Mouse (Mus musculus) heart, embryonic 14.5 days (tissue): Measurements from ENCODE around the gene Ralgapa2. TPM values are rescaled to one million over a fixed set of nuclear protein-coding genes. Genes with fewer than 3 reads are reported as not detected.

Experiments
- ATAC-seq: fragments of 200-750 bp; cut with Nextera tagmentation; 2 replicates; pipeline ENCODE4 v1.8.0; 2017; ENCODE audit warnings: low read depth, moderate TSS enrichment; ENCODE audit not compliant: insufficient number of reproducible peaks, insufficient read depth, low FRiP score
- H3K27ac ChIP-seq, 2 experiments: fragments of 200-500 bp in 1 of 2; fragments of 300-500 bp in 1 of 2; sonication (generic) in 1 of 2; replicated peaks in 1 of 2; 2 replicates each; pipeline ENCODE4 v1.5.1; 2012 to 2014; ENCODE audit warnings: low read depth in 2 of 2, low read length in 2 of 2, control low read depth in 1 of 2, mild to moderate bottlenecking in 1 of 2, mixed read lengths in 1 of 2; ENCODE audit not compliant: control insufficient read depth in 1 of 2, insufficient read depth in 1 of 2
- H3K27me3 ChIP-seq: fragments of 300-500 bp; sonication (generic); 2 replicates; pipeline ENCODE4 v1.6.1; 2014; ENCODE audit warnings: mild to moderate bottlenecking, low read length, control low read depth; ENCODE audit not compliant: control insufficient read depth, insufficient read depth
- H3K36me3 ChIP-seq: fragments of 300-500 bp; sonication (generic); 2 replicates; pipeline ENCODE4 v1.6.1; 2014; ENCODE audit warnings: mild to moderate bottlenecking, control low read depth, low read length, mixed read lengths; ENCODE audit not compliant: control insufficient read depth, insufficient read depth
- H3K4me1 ChIP-seq, 2 experiments: fragments of 200-500 bp in 1 of 2; fragments of 300-500 bp in 1 of 2; sonication (generic) in 1 of 2; 2 replicates each; pipeline ENCODE4 v1.6.1; 2012 to 2014; ENCODE audit warnings: low read length in 2 of 2, control low read depth in 1 of 2, mixed read lengths in 1 of 2; ENCODE audit not compliant: control insufficient read depth in 2 of 2, insufficient read depth in 2 of 2
- H3K4me2 ChIP-seq: fragments of 300-500 bp; sonication (generic); 2 replicates; pipeline ENCODE4 v1.6.1; 2014; ENCODE audit warnings: mild to moderate bottlenecking, low read length
- H3K4me3 ChIP-seq, 2 experiments: fragments of 200-500 bp in 1 of 2; fragments of 300-500 bp in 1 of 2; sonication (generic) in 1 of 2; 2 replicates each; pipeline ENCODE4 v1.5.1; 2012 to 2014; ENCODE audit warnings: low read length in 2 of 2, mild to moderate bottlenecking in 2 of 2, control low read depth in 1 of 2, low read depth in 1 of 2, moderate library complexity in 1 of 2; ENCODE audit not compliant: control insufficient read depth in 1 of 2, insufficient read depth in 1 of 2
- H3K9ac ChIP-seq: fragments of 300-500 bp; sonication (generic); 2 replicates; pipeline ENCODE4 v1.6.1; 2014; ENCODE audit warnings: mild to moderate bottlenecking, low read length
- H3K9me3 ChIP-seq: fragments of 300-500 bp; sonication (generic); 2 replicates; pipeline ENCODE4 v1.6.1; 2016; ENCODE audit warnings: low read length, control low read depth; ENCODE audit not compliant: control insufficient read depth
- WGBS: fragments of 180-500 bp; shearing (Covaris S2); extraction: QIAGEN DNeasy Blood & Tissue Kit; methylation state at CpG from one replicate; pipeline ENCODE4 v1.1.7; 2014; 5-methylcytosine and 5-hydroxymethylcytosine counted together
- polyA plus RNA-seq: library from polyadenylated mRNA; unstranded; fragments of >200 nt; fragmentation: Nextera tagmentation; extraction: Ambion mirVana; gene quantifications from 2 replicates; pipeline ENCODE4 v1.2.1, GENCODE M21; 2014

Gene Ralgapa2
- 11.0 and 13.0 TPM in 2 replicates for polyA plus RNA-seq

DNA sequence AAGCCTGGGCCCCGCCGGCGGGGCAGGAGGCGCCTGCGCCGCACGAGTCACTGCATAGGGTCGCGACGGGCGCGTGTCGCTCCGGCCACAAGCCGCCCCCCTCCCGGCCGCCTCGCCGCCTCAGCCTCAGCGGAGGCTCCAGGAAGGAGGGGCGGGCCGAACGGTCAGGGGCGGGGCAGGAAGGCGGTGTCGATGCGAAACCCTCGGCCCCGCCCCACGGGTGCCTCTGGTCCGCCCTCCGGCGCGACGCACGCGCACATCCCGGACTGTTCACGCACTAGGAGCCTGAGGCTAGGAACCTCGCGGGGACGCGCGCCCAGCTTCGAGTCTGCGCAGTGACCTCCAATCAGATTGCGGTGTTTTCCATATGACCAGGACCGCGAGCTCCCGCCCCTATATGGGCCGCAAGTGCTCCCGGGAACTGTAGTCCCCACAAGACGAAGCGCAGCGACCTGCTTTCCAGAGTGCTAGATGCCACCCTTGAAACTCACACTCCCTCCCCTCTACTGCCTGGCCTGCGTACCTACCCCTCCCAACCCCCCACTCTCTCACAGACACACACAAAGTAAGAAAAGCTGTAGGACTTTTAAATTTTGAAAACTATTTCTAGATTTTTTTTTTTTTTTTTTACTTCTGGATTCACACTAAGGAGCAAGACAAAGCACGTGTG, at the start of gene Ralgapa2:
Gene Ralgapa2 (minus strand): TSS at position 434 of the 670 bp plus-strand sequence.
- no peaks in the 10 kb centered on the region for H3K27me3 ChIP-seq
- H3K27ac ChIP-seq = peak within 1 kb of the TSS; percentile 27 to 75
- no peaks in the 10 kb centered on the region for H3K36me3 ChIP-seq
- peak within 1 kb of the TSS; percentile 62 to 94 for H3K4me3 ChIP-seq
- peak; percentile 100 for ATAC-seq
- peak within 1 kb of the TSS; percentile 79 for H3K4me2 ChIP-seq
- peak within 1 kb of the TSS; percentile 96 for H3K9ac ChIP-seq
- H3K9me3 ChIP-seq = no peaks in the 10 kb centered on the region
- under 1% methylated on average over 54 of the region's 57 CpGs for WGBS
- H3K4me1 ChIP-seq = peaks cover 5 to 17% of the 10 kb centered on the region in 2 experiments

DNA sequence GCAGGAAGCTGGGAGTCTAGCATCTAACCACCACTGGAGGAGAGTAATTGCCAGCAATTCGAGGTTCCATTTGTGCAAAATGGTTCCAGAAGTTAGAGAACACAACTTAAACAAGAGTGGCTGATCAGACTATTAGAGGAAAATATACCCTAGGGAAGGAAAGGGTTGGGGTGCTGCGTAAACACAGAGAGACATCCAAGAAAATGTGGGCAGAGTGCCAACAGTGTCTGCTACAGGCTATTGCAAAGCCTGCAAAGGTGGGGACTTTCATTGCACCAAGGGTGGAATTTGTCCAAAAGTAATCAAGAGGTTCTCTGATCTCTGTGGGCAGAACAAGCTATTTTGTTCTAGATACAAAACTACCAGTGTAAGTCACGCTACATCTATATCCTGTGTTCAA, 49.4 kb upstream of the Ralgapa2 start:
- no peak overlapping the region for H3K27ac ChIP-seq
- no peak overlapping the region for H3K4me2 ChIP-seq

DNA sequence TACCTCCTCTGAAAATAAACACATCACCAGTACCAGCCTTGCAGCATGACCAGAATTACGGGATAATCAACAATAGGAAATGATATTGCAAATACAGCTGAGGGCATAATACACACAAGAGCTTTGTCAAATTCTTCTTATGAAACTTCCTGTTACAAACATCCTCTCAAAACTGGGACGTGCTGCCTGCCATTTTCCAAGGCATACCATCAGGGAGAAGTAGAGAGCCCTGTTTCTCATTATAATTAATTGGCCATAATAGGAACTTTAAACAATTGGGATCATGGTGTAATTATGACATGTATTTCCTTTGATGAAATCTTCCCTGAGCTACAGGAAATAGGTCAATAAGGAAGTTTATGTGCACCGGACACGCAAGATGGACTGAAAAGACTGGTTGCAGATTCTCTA, 48.5 kb upstream of the Ralgapa2 start:
- WGBS = 64% methylated on average over 4 of the region's 4 CpGs
- H3K9me3 ChIP-seq = no peaks in the 10 kb centered on the region
- H3K4me2 ChIP-seq = no peak overlapping the region
- no peak overlapping the region for H3K4me3 ChIP-seq
- no peaks in the 10 kb centered on the region for H3K36me3 ChIP-seq
- H3K9ac ChIP-seq = no peak overlapping the region
- no peaks in the 10 kb centered on the region for H3K4me1 ChIP-seq
- no peaks in the 10 kb centered on the region for H3K27me3 ChIP-seq
- H3K27ac ChIP-seq = no peak overlapping the region
- no peak for ATAC-seq

More for the DNA sequence above, 49.4 kb upstream of the Ralgapa2 start:
- Histone ChIP-seq H3K9me3 (no peaks in the 10 kb centered on the region), H3K4me3 (no peak overlapping the region), H3K4me1 (no peaks in the 10 kb centered on the region), H3K36me3 (no peaks in the 10 kb centered on the region), H3K27me3 (no peaks in the 10 kb centered on the region), H3K9ac (no peak overlapping the region)
- WGBS = 60% methylated on average over 3 of the region's 3 CpGs
- ATAC-seq = no peak

DNA sequence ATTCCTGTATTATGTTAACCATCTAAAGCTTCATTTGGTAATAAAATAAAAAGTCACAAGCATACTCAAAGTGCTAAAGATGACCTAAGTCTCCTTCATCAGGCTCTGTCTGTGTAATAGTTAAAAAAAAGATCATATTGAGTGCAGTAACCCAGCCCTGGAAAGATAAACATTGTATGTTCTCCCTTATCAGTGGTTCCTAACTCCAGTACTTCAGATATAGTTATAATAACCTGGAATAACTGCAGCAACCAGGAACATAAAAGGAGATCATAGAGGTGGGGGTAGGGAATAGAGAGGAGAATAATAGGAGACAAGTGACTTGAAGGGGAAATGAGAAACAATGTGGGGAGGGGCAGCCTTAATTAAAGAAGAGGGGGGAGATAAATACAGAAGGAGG, 44.0 kb upstream of the Ralgapa2 start:
- Histone ChIP-seq H3K27ac (no peak overlapping the region), H3K9ac (no peak overlapping the region), H3K9me3 (no peaks in the 10 kb centered on the region), H3K4me2 (no peak overlapping the region), H3K4me1 (no peaks in the 10 kb centered on the region; a peak in 1 of 4 replicates), H3K36me3 (no peaks in the 10 kb centered on the region), H3K4me3 (no peak overlapping the region), H3K27me3 (no peaks in the 10 kb centered on the region)
- ATAC-seq = no peak

DNA sequence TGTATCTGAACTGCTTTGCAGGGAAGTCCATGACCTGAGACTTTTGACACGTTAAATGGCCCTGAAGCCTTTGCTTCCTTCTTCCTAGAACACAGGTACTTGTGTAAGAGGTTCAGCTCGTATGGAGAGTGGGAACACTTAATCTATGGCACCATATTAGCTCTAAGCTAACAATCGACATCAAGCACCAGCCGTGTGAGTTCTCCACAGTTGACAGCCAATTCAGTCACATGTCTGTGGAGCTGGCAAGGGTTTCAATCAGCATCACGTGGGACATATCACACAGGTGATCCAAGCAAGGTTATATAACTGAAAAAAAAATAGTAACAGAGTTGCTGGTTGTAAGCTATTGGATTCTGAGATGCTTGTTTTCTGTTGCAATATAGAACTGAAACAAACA, 43.2 kb upstream of the Ralgapa2 start:
- Histone ChIP-seq H3K9me3 (no peaks in the 10 kb centered on the region), H3K27me3 (no peaks in the 10 kb centered on the region), H3K27ac (no peak overlapping the region), H3K4me2 (no peak overlapping the region), H3K4me3 (no peak overlapping the region), H3K9ac (no peak overlapping the region), H3K36me3 (no peaks in the 10 kb centered on the region), H3K4me1 (no peaks in the 10 kb centered on the region; a peak in 1 of 4 replicates)
- WGBS = 60% methylated on average over 5 of the region's 5 CpGs
- ATAC-seq = no peak

DNA sequence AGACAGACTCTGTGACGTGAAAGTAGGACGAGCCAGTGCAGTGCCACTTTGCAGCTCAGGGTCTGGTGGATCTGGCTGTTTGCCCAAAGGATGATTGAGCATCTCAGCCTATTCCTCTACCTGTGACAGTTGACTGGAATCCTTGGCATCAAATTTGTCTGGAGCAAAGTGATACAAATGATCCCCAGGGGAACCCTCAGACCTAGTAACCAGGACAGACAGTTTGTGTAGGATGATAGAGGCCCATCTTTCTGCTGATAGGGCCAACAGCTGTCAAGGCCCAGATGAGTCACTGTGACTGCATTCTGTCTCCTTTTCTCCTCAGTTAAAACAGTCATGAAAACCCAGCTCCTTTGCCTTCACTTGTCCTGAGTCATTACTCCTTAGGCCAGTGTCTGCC, 41.6 kb upstream of the Ralgapa2 start:
- H3K27ac ChIP-seq = no peak overlapping the region
- H3K36me3 ChIP-seq = no peaks in the 10 kb centered on the region
- no peaks in the 10 kb centered on the region for H3K27me3 ChIP-seq
- H3K4me3 ChIP-seq = no peak overlapping the region
- H3K9ac ChIP-seq = no peak overlapping the region
- H3K4me1 ChIP-seq = peaks cover 8 to 12% of the 10 kb centered on the region in 2 experiments
- H3K9me3 ChIP-seq = no peaks in the 10 kb centered on the region
- H3K4me2 ChIP-seq = no peak overlapping the region
- WGBS = 11% methylated on average over 2 of the region's 2 CpGs
- ATAC-seq = no peak

DNA sequence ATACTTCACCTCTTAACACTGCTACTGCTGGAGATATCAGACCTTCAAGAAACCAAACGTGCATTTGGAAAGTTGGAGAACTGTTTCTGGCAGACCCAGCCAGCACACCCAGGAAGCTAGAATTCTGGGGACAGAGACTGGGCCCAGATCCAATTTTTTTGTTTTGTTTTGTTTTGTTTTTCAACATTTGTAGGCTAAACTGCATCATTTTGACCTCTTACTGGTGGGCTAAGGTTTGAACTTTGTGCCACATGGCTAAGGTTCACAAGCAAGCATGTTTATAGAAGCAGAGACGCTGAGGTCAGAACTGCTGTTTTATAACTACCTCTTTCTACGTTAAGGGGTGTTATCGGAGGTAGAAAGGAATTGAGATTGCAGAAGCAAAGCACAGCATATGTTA, 39.7 kb upstream of the Ralgapa2 start:
- Histone ChIP-seq H3K9me3 (no peaks in the 10 kb centered on the region), H3K4me2 (no peak overlapping the region), H3K36me3 (no peaks in the 10 kb centered on the region), H3K9ac (no peak overlapping the region), H3K4me3 (no peak overlapping the region), H3K27me3 (no peaks in the 10 kb centered on the region), H3K27ac (no peak overlapping the region), H3K4me1 (peaks cover 8 to 12% of the 10 kb centered on the region in 2 experiments)
- WGBS = 75% methylated on average over 4 of the region's 4 CpGs
- ATAC-seq = no peak
